Mouse (Mus musculus) kidney, postnatal 14 days (tissue): ENCODE results near the gene Ptgis.

Experiments used
- DNase-seq: peaks from one replicate; pipeline ENCODE4 v3.0.0; 2022; ENCODE audit warnings: mixed read lengths

Ptgis gene

DNA sequence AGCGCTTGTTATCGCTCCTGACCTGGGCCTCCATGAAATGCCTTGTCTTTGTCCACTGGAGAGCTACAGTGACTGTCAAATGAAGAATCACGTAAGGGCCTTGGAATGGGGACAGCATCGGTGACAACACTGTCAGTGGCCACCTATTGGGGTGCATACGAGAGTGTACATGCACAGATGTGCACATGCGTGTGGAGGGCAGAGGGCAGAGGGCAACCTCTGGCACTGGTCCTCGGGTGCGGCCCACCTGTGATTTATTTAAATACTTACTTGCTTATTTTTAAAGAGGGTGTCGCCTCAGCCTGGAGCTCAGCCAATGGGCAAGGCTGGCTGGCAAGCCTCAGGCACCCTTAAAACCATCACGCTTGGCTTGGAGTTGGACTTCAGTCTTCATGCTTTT, 22.0 kb upstream of the Ptgis start:
- no peak for DNase-seq

DNA sequence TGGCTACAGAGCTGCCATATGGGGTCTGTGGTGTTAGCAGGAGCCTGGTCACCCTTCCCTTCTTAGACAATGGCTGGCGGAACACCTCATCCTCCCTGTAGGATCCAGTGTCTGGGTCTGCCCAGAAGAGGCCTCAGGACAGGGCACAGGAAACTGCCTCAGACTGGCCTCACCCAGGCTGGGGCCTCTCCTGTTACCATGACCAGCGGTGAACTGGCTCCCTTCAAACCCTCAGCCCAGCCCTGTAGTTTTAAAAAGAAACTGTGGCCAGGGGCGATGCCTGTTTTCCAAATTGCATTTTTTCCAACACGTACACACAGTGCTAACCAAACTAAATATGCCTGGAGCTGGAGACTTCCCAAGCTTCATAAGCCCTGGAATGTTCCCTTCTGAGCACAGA, 20.7 kb upstream of the Ptgis start:
- DNase-seq, result no peak

DNA sequence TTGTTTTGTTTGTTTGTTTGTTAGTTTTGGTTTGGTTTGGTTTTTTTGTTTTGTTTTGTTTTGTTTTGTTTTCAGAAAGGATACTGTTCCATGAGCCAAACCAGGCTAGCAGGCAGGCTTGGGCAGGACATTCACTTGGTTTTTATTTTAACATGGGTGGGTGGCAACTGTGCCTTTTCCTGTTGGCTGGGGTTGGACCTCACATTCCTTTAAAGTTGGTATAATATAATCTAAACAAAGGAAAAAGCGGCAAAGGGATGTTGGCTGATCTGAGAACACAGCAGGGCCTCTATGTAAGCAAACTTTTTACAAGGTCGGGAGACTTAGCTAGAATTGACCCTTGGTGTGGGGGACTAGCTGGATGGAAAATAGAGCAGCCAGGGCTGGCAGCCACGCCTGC, 17.4 kb upstream of the Ptgis start:
- no peak for DNase-seq

DNA sequence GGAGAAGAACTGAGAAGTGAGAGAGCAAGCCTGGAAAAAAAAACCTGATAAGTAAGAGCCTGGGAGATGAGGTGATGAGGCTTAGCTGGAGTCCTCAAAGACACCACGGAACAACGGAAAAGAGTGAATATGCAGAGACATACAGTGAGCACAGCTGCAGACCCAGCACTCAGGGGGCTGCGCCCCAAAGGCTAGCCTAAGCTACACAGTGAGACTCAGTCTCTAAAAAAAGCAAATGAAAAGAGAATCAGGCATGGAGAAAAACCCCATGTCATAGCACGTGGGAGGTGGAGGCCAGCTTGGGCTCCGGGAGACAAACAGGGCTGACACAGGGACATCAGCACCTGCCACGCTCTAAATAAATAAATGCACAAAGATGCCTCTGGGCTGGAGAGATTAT, 14.4 kb upstream of the Ptgis start:
- DNase-seq, result no peak

GRCm38 (mm10) chr2:167254185-167254584, 13.8 kb upstream of the Ptgis start:
- peak; percentile 68 for DNase-seq

GRCm38 (mm10) chr2:167253476-167253875, 13.1 kb upstream of the Ptgis start:
- no peak for DNase-seq

DNA sequence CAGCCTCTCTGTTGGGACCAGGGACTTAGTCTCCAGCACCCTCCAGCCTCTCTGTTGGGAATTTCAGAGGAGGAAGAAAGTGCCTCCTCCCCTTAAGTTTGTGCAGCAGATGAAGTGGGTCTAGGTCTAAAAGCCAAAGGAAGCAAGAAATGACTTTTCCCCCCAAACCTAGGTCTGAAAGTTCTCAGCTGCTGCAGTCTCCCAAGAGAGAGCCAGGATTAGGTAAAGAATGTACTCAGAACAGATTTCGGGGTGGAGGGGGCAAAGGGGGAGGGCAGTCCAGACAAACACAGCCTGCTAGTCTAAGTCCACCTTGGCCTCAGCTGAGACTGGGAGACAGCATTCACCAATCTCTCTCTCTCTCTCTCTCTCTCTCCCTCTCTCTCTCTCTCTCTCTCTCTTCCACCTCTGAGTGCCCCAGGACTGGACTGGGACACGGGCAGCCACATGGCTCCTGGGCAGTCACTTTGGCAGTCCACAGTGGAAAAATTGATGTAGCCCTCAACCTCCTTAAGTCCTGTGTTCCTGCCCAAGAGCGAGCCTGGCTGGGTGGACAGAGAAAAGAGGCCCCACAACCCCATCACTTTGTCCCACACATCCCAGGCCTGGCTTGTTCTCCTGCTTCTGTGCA, 11.8 kb upstream of the Ptgis start:
- DNase-seq, result peak; percentile 25

- peak; percentile 47 for DNase-seq
Measured at GRCm38 (mm10) chr2:167250736-167251337, 10.4 kb upstream of the Ptgis start.

DNA sequence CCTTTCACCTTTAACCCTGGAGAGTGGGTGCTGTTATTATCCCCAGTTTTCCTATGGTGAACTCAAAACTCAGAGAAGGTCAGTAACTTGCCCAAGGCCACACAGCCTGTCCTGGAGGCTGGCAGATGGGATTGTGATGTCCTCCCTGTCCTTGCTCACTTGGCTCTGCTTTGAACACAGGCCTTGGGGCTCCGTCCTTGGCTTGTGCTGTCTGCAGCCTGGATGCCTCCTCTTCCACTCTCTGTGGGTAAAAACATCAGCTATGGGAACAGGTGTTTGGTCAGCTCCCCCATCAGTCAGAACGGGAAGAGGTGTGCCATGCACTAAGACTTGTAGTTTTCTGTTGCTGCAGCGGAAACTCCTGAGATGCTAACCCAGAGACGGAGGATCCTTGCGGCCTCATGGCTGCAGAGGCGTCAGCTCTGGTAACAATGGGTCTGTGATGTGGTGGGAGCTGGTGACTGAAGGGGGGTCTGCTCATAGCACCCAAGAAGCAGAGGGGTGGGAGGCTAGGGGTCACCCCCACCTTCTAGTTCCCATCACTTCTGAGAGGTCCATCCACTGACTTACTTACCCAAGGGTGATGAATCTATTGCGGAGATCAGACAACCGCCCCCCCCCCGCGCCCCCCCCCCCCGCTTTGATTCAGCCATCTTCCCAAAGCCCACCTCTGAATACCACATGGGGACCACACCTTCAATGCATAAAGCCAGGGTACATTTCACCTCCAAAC, 9.8 kb upstream of the Ptgis start:
- DNase-seq, result no peak

DNA sequence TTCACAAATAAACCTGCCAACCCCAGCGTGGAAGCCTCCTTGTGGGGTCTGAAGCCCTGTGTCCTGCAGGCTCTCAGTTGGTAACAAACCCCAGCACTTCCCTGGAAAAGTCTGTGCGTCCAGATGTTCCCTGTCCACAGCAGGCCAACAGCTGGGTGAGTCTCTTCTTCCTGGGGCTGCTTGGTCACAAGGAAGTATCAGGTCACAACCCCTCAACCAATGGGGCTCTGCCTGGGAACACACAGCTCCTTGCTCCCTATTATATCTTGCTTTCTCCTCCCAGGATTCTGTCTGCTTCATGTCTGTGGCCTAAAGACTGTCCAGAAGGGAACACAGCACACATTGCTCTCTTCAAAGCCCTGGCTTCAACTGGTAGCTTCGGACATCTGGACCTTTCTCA, 9.2 kb upstream of the Ptgis start:
- DNase-seq, result peak; percentile 60

DNA sequence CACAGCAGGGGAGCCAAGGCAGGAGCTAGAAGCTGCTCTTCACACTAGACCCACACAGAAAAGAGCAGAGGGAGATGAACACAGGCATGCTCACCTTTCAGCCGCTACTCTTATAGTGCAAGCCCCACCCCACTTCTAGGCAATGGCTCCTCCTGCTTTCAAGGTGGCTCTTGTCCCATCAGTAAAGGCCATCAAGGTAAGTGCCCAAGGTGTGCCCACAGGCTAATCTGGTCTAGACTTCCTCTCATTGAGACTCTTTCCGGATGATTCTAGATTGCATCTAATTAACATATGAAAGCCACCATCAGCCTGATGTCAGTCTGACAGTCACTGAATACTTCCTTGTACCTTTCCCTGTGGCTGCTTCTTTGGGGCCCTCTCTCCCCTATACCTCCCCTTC, 7.4 kb upstream of the Ptgis start:
- DNase-seq, result no peak

DNA sequence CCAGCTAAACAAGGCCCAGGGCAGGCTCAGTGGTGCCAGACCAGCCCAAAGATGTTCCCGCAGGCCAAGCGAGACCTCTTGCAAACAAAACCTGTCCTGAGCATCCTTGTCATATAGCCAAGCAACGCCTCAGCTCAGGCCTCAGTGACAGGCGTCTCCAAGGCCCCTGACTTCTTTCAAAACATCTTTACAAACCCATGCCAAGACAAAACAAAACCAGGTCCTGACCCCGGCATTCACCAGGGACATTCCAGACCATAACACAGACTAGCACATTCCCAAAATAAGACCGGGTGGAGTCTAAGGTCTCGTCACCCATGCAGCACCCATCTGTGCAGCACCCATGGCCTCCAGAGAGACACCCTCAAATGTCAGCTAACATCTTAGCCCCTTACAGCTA, 6.3 kb upstream of the Ptgis start:
- no peak for DNase-seq

DNA sequence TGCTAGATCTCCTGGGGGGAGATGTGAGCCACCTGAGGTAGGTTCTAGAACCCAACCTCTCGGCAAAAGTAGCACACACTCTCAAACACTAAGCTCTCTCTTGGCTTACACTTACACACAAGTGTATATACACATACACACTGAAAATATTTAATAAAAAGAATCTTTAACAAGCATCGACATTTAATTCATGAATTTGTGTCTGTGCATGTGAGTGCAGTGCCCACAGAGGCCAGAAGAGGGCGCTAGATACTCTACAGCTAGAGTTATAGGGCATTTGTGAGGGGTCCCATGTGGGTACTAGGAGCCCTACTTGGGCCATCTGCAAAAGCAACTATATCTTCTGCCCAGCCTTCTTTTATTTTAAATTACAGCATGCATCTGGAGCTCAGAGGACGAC, 4.5 kb upstream of the Ptgis start:
- DNase-seq, result no peak

DNA sequence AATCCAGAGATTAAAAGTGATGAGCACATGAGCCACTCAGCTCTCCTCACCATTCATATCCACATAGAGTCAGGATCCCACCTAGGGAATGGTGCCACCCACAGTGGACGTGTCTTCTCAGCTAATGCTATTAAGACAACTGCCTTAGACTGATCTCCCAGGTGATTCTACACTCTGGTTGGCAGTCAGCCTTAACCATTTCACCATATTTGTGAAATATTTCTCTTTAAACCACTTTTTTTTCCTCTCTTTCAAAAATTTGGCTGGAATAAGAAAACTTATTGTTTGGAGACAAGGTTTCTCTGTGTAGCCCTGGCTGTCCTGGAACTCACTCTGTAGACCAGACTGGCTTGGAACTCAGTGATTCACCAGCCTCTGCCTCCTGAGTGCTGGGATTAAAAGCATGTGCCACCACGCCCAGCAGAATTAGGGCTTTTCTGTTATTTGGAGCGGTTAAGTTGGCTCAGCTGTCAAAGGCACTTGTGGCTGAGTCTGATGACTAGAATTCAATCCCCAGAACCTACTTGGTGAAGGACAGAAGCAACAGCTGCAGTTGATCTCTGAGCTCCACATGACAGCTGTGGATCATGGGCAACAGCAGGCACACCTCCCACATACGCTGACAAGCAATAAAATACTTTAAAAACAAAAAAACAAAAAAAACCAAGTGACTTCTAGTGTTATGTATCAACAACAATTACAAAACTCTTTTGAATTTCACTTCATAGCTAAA, 3.6 kb upstream of the Ptgis start:
- DNase-seq, result no peak

DNA sequence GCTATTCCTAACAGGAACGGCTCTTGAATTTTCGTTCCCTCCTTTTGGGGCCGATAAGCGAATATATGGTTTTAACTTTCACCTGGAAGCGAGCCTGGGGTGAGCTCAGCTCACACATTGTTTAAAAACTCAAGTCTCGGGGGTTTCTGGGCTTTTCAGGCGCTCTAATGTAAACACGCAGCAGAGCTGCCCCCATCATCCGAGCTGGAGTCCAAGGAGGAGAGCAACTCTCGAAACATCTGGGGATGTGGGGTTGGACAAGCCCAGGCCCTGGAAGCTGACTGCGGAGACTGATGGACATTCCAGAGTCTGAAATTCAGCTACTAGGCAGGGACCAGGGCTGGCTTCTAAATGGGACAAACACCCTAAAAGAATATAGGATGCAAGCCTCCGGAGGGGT, 1.1 kb downstream of the Ptgis start:
- DNase-seq, result no peak

GRCm38 (mm10) chr2:167237224-167237623, 3.2 kb downstream of the Ptgis start:
- DNase-seq, result no peak

GRCm38 (mm10) chr2:167236174-167236573, 4.2 kb downstream of the Ptgis start:
- no peak for DNase-seq

DNA sequence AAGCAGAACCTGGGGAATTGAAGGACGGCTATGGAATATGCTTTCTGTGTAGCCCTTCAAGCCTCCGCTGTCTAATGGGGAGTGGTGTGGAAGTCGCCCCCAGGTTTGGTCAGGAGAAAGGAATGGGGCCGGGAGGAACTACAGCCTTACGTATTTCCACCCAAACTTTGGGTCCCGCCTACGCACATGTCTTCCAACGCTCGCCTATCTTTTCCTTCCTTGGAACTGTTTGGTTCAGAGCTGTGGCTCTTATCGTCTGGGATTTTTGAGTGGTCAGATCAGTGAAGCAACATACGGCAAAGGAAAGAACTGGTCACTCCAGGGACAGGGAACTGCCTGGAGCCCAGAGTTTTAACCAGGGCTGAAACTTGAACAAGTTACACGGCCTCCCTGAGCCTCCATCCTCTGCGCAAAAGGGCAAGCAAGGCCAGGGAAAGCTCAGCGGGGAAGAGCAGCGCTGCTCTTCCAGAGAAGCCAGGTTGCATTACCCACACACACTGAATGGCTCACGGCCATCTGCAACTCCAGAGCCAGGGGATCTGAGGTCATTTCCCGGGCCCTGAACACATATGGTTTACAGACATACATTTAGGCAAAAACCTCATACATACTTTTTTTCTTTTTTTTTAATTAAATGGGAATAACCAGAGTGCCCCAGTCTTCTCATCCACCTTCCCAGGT, 4.9 kb downstream of the Ptgis start:
- no peak for DNase-seq

- no peak for DNase-seq
Measured at GRCm38 (mm10) chr2:167233771-167234170, 6.6 kb downstream of the Ptgis start.

DNA sequence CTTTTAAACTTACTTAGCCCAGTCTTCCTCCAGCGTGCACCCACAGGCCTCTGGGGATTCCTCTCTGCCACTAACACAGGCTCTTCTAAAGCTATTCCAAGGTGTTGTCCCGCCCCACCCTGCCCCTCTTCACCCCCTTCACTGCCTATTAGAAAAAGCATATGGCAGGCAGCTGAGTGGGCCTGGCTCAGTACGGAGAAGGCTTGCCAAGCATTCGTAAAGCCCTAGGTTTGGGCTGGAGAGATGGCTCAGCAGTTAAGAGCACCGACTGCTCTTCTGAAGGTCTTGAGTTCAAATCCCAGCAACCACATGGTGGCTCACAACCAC, 7.4 kb downstream of the Ptgis start:
- no peak for DNase-seq

DNA sequence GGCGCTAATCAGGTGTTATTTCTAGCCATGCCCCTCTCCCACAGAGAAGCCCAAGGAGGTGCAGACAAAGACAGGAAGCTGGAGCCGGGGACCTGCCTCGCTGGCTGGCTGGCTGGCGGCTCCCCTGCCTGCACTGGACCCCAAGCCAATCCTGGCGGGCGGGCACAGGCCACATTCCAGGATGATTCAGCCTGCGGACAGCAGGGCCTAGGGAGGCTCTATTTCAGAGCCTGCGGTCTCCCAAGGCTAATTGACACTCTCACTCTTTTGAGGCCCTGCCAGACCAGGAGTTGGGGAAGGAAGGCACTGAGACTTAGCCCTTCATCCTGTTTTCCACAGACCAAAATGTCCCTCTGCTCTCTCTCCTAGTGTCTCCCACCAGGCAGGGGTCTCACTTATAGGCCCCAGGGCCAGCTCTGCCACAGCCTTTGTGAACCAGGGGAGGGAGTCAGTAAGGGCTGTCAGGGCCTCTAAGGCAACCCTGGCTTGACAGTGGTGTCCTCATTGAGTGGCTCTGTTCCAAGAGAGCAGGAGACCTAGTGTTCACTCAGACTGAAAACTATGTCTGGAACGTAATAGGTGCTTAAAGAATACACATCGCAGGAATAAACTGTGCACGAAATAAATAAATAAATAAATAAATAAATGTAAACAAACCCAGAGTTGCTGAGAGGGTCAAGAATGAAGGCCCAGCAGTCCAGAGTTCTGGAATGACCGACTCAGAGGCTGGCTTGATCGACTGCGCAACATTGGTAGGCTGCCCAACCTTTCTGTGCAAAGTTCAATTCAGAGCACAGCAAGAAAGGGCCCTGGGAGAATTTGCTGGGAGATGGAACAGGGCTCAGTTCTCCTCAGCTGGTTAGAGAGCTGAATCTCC, 8.0 kb downstream of the Ptgis start:
- peak; percentile 64 for DNase-seq

DNA sequence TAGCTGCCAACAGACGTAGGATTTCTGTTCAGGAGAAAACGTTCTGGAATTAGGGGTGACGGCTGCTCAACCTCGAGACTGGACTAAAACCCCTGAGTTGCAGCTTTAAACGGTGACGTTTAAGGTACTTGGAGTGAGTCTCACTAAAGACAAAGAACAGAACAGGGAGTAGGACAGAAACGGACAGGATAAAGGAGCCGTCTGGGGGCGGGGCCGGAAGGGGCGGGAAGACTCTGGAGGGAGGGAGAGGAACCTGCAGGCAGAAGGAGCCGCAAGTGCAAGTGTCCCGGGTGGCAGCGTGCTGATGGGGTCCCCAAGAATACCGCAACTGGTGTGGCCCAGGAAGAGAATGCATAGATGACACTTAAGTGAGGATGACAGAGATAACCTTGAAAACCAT, 9.8 kb downstream of the Ptgis start:
- no peak for DNase-seq
